Mouse (Mus musculus) c-Kit-negative CD71-positive TER-119-positive erythroid progenitor cells, embryonic 14.5 days (primary cell): ENCODE results near the gene Zdhhc5.
"Not testable (repeated sequence)": the region's sequence is repeated elsewhere in the genome, so short reads cannot be mapped to it uniquely, and the experiment has no call there.

Experiments
- DNase-seq: peaks from one replicate; pipeline ENCODE4 v3.0.0-alpha.2; 2013; ENCODE audit warnings: low read depth, low spot score

Zdhhc5 gene

DNA sequence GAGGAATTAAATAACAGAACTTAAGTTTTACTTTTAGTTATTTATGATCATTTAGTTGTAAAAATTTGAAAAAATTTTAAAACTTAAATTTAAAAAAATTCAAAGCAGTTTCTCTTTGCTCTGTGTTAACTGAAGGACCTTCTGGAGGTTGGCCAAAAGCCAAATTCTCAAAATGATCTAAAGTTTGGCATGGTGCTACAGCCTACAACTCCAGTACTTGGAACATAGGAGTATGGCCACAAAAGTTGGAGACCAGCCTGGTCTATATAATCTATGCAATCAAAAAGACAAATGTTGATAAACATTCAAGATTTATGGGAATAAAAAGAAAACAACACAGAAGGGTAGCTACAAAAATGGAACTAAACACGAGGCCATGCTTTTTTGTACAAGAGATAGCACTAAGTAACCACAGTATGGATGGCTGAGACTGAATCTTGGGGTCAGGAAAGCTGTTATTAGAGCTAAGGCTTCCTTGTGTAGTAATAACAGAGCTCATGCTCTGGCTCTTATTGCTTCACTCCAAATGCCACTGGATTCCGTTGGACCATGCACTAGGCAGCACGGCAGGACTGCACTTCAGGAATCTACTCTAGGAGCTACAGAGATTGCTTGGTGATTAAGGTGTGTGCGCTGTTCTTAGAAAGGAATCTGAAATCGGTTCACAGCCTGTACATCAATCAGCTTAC lies 19.8 kb downstream of the Zdhhc5 start:
- no peak for DNase-seq

DNA sequence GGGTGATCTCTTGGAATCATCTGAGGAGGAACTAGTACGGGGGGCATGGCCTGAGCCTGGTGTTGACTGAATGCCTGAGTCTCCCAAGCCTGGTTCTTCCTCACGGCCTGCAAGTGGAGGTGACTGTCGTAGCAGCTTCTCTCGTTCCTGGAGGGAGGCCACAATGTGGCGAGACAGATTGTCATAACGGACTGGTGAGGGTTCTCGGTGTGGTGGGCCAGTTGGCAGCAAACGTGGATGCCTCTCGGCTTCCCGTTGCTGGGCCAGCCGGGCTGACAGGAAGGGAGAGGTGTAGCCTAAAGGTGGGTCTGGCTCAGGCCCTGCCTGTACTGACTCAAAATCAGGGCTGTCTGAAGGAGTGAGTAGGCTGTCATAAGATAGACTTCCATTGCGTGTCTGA lies 24.9 kb downstream of the Zdhhc5 start:
- no peak for DNase-seq

DNA sequence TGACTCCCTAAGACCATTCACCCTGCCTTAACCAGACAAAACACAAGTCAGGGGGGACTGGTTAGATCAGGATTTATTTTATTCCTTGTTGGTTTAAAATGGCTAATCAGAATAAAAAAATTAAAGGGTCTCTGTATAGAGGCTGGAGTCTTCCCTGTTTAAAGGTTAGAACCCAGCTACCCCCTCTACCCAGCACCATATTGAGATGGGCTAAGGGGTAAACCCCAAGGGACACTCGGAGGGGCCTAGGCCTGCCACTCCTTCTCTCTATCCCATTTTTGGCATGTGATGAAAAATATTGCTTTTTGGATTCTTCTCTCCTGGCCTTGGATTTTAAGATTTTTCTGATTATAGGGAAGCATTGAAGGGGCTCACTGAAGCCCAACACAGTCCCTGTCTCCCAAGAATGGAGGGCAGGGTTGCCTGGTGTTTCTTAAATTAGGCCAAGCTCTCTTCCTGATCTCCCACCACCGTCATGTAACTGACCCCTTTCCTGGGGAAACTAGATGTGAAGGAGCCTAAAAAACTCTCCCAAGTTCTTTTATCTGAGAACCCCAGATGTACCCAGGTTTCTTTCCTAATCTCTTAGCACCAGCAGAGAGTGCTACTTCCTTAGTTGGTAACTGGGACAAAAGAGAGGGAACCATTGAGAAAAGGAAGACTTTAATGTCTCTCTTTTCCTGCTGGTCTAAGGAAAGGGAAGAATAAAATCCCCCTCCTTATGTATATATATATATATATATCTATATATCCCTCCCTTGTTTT lies 26.7 kb downstream of the Zdhhc5 start:
- DNase-seq, result no peak

DNA sequence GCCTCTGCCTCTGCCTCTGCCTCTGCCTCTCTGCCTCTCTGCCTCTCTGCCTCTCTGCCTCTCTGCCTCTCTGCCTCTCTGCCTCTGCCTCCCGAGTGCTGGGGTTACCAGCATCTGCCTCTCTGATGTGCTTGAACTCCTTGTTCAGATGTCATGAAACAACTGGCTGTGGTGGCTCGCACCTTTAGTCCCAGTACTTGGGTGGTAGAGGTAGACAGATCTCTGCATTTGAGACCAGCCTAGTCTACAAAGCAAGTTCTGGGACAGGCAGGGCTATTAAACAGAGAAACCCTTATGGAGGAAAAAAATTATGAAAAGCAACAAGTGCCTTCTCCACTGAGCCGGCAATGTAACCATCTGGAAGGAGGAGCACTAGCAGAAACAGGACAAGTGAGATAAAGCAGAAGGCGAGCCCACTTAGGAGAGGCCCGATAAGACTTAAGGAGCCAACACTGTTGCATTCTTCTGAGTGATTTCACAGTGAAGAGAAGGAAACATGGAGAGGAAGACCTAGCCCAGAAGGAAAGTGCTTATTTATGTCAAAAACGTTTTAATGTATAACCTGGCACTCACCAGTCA lies 32.3 kb downstream of the Zdhhc5 start:
- peak; percentile 57 for DNase-seq

DNA sequence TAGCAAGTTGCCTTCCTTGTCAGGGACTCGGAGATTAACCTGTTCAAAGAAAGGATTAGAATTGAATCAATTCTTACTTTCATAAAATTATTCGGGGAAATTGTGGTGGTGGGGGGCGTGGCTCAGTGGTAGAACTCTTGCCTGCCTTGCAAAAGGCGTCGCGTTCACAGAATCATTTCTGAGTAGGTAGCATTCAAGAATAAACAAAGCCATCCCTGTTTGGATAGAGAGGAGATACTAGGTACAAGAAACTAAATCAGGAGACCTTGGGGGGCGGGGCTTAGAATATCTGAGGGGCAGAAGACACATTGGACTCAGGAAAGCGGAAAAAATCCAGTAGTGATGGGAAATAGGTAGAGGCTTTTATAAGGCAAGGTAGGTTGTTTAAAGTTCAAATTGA lies 36.0 kb downstream of the Zdhhc5 start, which contains the start of gene Tmx2:
Gene Tmx2, minus strand, starts transcription at position 125 of the 400 bp plus-strand sequence.
- no peak for DNase-seq

DNA sequence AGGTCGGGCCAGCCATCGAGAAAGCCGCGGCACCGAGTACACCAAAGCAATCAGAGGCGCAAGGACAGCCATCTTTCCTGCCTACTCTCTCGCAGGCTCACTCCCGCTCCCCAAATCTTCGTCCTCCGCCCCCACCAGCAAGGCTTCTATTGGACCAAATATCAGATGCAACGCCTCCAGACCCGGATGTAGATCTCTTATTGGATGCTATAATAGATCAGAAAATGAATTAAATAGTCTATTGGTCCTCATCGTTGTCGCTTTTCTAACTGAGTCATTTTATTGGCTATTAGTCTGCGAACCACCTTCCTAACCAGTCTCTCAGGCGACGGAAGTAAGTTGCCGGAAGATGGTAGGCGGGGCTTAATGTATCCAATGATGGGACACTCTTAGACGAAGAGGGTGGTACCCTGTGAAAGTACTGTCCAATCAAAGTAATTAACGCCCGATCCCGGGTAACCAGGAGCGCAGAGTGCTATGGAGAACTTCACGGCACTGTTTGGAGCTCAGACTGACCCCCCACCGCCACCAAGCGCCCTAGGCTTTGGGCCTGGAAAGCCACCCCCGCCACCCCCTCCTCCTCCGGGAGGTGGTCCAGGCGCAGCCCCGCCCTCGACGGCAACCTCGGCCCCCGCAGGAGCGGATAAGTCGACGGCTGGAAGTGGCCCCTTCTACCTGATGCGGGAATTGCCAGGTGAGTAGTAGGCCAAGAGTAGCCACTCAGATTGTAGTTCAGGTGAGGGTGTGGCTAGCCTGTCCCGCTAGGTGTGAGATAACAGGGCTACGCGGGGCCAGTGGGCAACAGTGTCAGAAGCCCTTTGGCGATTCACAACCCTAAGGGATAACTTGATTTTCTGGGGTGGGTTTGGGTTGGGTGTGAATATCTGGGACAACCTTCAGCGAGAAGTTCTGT lies 36.8 kb downstream of the Zdhhc5 start, which contains the start of the genes Gm28635 and Med19:
Gene Gm28635, minus strand, starts transcription at position 74 of the 913 bp plus-strand sequence.
Gene Med19, plus strand, starts transcription at position 435 of the 913 bp plus-strand sequence.
- DNase-seq, result peak; percentile 100

DNA sequence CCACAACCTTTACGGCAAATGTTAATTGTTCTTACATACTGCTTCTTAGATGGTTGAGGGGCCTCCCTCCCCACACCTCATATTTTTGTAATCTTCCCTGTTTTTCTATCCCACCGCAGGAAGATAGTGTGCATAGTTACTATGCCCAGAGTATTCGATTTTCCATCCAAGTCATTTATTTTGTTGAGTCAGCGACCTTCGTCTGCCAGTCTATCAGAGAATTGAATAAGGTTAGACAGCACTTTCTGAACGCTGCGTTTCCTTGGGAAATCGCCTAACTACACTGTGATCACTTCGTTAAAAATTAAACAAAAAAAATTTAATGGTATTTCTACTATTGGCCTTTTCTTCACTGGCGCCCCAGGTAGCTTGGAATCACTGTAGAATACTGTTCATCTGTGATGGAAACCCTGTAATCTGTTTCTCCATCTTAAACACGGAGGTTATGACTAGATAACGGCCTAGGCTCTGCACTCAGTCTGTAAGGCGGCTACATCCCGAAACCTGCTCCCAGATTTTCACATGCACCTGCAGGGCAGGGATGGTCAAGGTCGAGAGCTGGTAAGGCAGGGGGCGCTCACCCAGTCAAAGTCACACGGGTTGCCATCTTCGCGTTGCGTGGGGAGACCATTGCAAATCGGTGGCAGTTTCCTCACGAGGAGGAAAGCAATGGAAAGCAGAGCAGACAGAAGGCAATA lies 37.6 kb downstream of the Zdhhc5 start:
- DNase-seq, result peak; percentile 30

DNA sequence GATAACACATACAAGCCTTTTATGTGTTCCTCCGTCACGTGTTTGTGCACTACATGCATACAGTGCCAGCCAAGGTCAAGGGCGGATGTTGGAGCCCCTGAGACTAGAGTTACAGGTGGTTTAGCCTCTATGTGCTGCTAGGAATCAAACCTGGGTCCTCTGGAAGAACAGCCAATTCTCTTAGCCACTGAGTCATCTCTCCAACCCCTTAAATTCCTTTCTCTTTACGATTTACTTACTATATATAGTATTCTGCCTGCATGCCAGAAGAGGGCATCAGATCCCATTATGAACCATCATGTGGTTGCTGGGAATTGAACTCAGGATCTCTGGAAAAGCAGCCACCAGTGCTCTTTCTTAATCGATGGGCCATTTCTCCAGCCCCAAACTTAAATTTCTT lies 43.4 kb downstream of the Zdhhc5 start:
- not testable (repeated sequence) for DNase-seq

DNA sequence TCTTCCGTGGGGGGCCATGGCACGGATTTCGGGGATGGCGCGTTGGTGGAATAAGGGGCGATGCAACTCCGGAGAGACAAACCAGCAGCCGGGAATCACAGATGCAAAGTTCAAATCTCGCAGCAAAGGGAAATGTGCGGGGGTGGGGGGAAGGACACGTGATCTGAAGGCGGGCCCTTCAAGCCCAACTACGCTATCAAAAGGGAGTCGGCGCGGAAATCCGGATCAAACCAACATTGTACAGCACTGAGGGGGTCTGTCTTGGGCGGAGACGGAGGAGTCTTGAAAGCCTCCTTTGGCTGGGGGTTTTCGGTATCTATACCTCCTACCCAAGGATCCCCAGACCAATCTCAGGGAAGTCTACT lies 44.4 kb downstream of the Zdhhc5 start, which contains the start of gene Selenoh:
Gene Selenoh, minus strand, starts transcription at position 202 of the 365 bp plus-strand sequence.
- DNase-seq, result peak; percentile 73

DNA sequence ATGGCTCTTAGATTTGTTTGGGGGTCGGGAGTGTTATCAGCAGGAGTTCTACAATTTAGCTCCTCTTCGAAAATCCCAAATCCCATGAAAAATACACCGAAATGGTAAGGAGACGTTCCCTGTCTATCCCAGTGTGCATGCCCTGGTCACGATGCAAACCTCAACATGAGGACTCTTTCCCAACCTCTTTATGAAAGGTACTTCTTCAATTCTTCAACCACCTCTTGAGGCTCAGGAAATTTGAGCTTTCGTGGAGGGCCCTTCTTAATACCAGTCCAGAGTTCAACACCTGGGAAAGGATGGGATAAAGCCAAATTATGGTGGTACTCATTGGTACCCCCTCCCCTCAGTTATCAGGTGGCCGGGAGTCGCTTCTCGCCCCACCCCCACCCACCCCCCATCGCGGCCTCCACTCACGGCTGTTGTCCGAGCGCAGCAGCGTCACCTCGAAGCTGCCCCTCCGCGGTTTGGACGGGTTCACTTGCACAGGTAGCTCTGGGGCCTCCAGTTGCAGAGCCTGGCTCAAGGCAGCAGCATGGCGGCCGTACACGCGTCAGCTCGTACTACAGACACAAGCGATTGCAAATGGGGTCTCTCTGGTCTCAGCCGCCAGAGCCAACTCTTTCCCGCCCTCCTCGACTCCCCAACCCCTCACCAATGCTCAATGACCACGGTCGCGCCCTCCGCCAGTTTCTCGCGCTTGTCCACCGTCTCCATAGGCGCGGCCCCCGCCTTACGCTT lies 45.0 kb downstream of the Zdhhc5 start:
- peak; percentile 11 for DNase-seq

DNA sequence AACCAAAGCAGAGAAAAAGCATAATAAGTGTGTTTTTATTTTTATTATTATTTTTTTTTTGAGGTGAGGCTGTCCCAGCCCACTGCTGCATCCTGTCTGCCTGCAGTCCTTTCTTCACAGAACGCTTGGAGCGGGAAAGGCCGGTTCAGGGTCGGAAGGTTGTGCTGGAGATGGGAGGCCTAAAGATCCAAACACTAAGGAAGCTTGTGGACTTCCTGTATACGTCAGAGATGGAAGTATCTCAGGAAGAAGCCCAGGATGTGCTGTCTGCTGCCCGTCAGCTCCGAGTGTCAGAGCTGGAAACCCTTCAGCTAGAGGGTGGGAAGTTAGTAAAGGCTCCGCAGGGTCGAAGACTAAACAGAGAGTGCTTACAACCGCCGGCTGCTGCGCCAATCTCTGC lies 48.9 kb downstream of the Zdhhc5 start:
- DNase-seq, result no peak

DNA sequence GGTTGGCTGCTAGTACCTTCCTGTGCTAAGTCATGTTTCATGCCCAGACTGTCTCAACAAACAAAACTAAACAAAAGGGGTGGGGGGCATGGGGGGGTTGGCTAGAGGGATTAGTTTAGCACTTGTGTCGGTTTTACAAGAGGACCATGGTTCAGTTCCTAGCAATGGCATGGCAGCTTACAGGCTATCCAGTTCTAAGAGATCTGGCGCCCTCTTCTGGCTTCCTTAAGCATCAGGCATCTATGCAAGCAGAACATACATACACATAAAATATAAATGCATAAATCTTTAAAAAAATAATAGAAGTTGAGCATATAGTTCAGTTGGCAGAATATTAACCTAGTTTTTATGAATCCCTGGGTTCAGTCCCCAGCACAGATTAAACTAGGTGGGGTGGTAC lies 52.1 kb downstream of the Zdhhc5 start:
- peak; percentile 65 for DNase-seq

DNA sequence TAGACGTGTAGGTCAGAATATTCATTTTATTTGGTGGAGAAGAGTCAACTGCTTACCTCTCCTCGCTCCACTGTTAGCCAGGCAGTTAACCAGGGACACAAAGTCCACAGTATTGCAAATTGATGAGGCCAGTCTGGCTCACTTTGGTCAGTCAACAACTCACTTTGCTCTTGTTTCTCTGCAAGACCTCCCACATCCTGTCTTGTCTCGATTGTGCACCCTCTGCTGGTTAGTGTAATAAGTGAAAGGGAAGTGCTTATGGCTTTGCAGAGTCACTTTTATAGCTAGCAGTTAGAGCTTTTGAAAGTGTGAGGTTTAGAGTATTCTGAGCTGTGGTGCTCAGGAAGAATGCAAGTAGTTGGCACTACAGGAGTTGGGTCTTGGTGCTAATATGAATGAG lies 54.7 kb downstream of the Zdhhc5 start:
- DNase-seq, result no peak

DNA sequence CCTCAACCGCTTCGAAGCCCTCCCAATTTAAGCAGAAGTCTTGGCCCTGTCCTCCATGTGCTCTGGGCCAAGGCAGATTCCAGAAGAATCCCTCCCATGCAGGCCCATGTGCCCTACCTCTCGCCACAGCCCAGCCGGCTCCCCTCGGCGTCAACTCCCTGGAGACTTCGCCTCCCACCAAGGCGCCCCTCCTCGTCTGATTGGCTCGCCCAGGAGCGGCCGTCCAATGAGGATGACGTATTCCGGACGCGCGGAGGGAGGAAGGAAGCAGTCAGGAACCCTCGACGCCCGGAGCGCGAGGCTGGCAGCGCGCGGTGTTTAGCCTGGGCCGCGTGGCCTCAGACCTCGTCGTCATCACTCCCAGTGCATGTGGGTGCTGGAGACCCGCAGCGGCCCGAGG lies 56.2 kb downstream of the Zdhhc5 start, which contains the start of gene Btbd18:
Gene Btbd18, plus strand, starts transcription at position 274 of the 400 bp plus-strand sequence.
- DNase-seq, result no peak

DNA sequence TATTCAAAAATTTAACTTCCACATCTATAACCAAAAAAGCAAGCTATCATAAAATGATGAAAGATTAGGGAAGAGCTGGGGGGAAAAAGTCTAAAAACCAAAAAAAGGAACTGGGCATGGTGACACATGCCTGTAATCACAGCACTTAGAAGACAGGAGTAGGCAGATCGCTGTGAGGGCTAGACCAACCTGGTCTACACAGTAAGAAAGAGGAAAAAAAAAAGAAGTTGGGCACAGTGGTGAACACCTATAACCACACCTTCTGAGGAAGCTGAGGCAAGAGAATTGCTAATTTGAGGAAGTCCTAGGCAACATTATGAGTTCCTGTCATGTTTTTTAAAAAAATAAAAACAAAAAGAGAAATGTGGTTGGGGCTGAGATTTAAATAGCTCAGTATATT lies 59.1 kb downstream of the Zdhhc5 start:
- DNase-seq, result no peak

DNA sequence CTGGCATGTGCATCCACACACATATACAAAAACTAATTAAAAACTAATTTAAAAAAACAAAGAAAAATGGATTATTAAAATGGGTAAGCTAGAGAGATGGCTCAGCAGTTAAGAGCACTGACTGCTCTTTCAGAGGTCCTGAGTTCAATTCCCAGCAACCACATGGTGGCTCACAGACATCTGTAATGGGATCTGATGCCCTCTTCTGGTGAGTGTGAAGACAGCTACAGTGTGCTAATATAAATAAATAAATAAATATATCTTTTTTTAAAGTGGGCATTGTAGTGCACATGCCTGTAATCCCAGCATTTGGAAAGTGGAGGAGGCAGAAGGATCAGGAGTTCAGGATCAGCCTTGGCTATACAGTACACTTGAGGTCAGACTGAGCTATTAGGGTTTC lies 61.6 kb downstream of the Zdhhc5 start:
- no peak for DNase-seq

DNA sequence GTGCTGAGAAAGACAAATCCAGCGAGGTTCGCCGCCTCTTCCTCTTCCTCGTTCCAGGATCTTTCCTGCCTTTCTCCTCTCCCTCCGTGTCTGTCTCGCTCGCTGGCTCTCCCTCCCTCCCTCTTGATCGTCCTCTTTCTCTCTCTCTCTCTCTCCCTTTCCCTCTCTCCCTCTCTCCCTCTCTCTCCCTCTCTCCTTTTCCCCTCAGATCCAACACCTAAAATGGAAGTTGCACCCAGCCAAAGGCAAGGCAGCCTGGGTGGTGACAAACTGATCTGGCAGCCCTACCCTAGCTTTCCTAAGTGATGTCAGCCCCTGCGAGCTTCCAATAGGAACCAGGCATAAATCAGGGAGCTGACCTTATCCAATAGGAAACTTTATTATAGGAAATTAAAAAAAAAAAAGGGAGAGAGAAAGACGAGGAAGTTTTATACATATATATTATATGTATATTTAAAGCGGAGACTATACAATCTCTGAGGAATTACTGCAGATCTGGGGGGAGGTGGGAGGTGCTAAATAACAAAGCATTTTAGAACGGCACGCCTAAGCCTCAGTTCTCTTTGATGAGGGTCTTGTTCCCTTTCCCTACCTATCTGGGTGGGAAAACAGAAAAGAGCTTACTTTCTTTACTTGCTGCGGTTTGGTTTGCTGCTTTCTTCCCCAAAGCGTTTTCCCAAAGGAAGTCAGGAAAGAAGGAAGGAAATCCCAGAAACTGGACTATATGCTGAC lies 64.3 kb downstream of the Zdhhc5 start, which contains the start of gene Ctnnd1:
Gene Ctnnd1, minus strand, starts transcription at position 302 of the 732 bp plus-strand sequence.
- DNase-seq, result peak; percentile 58

DNA sequence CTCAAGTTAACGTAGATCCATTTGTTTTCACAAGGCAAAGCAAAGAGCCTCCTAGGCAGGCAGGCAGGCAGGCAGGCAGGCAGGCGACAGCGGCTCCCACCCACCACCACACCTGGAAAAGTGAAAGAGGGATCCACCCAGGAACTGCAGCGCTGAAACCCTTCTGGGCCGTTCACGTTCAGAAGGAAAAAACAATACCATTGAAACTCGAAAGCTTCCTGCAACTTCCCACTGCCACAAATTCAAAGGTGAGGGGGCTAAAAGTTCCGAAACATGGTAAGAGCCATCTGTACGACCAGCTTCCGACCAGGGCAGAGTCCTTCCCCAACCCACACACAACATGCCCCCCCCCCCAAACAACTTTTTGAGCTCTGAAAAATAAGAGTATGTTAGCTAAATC lies 65.3 kb downstream of the Zdhhc5 start:
- DNase-seq, result peak; percentile 22

DNA sequence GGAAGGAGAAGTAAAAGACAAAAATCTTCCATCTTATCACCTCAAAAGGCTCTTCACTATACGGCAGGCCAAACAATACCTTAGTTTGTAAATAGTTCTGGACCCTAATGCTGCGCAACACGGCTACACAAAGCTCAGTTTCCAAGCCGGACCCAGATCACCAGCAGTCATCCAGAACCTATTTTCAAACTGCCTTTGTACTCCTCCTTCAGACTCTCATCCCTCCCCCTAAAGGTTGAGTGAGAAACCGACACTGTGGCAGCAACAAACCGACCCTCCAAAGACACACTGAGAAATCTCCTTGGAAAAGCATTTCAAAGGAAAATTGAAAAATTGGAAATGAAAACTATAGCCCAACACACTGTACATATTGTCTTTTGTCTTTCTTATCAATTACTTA lies 66.6 kb downstream of the Zdhhc5 start:
- DNase-seq, result no peak
